Mouse (Mus musculus): Measurements from ENCODE around the gene Pms1. TPM values are rescaled to one million over a fixed set of nuclear protein-coding genes. Genes with fewer than 3 reads are reported as not detected.

Pms1 gene
- polyA plus RNA-seq (2017; shearing (Covaris generic)): 10 to 100 TPM; 13.7 to 26.6 TPM

DNA sequence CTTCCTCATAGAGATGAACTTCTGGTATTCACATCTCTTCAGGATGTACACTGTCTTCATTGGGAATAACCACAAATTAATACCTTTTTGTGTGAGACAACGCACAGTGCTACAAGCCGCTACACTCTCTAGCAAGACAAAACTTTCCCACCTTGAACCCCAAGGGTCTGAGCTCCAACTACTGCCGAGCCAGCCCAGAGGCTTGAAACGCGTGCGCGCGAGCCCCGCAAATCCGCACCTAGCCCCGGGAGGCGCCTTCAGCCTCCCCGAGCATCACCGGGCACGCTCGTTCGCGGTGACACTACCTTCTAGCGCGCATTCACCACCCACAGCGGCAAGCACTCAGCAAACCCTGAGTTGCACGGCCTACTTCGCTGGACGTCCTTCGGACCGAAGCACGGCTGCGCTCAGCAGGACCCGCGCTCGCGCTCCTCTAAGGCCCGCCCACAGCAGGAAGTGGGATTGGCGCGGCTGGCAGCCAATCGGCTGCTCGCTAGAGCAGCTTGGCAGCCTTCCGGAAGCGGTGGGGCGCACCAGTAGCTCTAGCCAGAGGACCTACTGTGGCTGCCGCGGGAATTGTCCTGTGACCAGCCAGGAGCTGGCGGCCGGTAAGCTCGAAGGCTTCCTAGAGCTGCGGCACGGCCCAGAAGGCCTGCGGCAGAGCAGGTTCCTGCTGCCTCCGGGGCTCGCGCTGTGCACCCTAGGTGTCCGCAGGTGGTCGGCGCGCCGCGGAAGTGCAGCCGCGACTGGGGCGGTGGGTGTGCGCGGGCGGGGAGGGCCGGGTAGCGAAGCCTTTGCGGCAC, at the start of gene Pms1, which contains the start of the genes Ormdl1 and Gm28778:
Gene Pms1, minus strand, starts transcription at position 438 of the 803 bp plus-strand sequence.
Gene Ormdl1, plus strand, starts transcription at position 515 of the 803 bp plus-strand sequence.
Gene Gm28778, plus strand, starts transcription at position 531 of the 803 bp plus-strand sequence.

DNA sequence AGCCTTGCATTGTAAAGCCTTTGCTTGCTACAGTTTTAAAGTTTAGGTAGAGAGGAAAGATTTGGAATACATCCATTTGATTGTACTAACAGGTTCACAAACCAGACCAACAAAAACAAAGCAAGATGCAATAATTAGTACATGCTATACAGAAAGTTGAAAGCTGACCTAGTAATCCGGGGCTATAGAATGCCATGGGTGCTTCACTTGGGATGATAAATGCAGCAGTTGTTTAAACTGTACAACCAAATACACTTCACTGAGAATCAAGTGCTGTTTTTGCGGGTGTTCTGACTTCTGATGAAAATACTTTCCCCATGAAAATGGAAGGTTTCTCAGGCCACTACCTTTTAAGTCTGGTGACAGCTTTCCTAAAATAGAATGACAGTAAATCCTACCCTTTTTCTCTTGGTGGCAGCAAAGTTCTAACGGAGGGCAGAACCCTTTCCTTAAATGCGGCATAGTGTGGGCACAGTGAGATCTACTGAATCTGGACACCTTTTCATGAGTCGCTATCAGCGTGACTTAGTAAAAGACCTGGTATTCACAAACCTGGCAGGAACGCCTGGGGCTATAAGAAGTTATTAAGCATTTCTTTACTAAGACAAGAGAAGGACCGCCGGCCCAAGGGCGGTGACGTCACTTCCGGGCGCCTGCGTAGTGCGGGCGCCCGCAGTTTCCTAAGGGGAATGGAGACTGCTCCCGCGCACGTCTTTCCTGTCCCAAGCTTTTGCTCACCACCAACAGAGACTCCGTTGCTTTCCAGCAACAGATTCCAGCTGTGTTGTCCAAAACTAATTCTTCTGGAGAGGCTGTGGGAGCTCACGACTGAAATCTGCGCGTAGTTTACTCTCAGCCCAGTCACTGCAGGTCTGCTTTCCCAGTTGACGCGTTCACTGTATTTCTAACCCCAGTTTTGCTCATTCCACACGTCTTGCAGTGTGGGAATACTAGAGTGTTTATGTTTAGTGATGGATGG, 16.5 kb upstream of the Pms1 start, which contains the start of gene Osgepl1:
Gene Osgepl1, plus strand, starts transcription at position 636 of the 979 bp plus-strand sequence.

DNA sequence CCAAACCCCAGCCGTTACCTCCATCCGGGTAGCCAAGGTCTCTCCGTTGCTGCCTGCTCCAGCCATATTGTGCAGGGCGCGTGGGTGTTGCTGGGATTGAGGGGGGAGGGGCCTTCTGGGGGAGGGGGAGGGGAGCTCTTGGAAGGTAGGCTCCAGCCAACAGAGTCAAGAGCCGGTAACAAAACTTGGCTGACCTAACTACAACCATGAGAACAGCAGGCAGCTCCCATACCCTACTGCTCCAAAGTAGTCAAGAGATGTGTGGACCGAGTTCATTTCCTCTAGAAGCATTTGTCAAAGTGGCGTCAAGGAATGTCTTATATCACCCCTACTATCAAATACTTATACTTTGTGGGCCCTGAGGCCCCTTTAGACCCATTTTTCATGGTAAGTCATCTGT, 109.3 kb downstream of the Pms1 start, which contains the start of gene 1700019A02Rik:
Gene 1700019A02Rik, minus strand, starts transcription at position 101 of the 400 bp plus-strand sequence.

Other genes with a start within 250 kb of the Pms1 start
- not detected for gene Mstn, start 235.4 kb downstream of the Pms1 start, polyA plus RNA-seq (2017; shearing (Covaris generic))
- not detected for gene 1700019A02Rik, start 109.4 kb downstream of the Pms1 start, polyA plus RNA-seq (2017; shearing (Covaris generic))
- 10 to 100 TPM; 64.7 to 76.4 TPM for gene Ormdl1, start 77 bp upstream of the Pms1 start, polyA plus RNA-seq (2017; shearing (Covaris generic))
- gene Gm28778, start 93 bp upstream of the Pms1 start, polyA plus RNA-seq (2017; shearing (Covaris generic)): 1 to 10 TPM in 1 of 2 experiments, not detected in 1; 1.1 TPM
- 10 to 100 TPM in 1 of 2 experiments, 1 to 10 TPM in 1; 7.6 to 15.3 TPM for gene Osgepl1, start 16.6 kb upstream of the Pms1 start, polyA plus RNA-seq (2017; shearing (Covaris generic))
- gene Asdurf, start 55.6 kb upstream of the Pms1 start, polyA plus RNA-seq (2017; shearing (Covaris generic)): not detected
- gene Gm28551, start 55.6 kb upstream of the Pms1 start, polyA plus RNA-seq (2017; shearing (Covaris generic)): under 1 TPM; 0.06 to 0.14 TPM
- 10 to 100 TPM; 58.6 to 71.3 TPM for gene Asnsd1, start 55.7 kb upstream of the Pms1 start, polyA plus RNA-seq (2017; shearing (Covaris generic))

All from activated CD4-positive, CD25-positive, alpha-beta regulatory T cell (primary cell).